Mouse (Mus musculus): ENCODE results near the gene Mta1. TPM values are rescaled to one million over a fixed set of nuclear protein-coding genes. Genes with fewer than 3 reads are reported as not detected.

Gene Mta1
- polyA plus RNA-seq, 1 experiment from 2014 or later, result 18.5 TPM

DNA sequence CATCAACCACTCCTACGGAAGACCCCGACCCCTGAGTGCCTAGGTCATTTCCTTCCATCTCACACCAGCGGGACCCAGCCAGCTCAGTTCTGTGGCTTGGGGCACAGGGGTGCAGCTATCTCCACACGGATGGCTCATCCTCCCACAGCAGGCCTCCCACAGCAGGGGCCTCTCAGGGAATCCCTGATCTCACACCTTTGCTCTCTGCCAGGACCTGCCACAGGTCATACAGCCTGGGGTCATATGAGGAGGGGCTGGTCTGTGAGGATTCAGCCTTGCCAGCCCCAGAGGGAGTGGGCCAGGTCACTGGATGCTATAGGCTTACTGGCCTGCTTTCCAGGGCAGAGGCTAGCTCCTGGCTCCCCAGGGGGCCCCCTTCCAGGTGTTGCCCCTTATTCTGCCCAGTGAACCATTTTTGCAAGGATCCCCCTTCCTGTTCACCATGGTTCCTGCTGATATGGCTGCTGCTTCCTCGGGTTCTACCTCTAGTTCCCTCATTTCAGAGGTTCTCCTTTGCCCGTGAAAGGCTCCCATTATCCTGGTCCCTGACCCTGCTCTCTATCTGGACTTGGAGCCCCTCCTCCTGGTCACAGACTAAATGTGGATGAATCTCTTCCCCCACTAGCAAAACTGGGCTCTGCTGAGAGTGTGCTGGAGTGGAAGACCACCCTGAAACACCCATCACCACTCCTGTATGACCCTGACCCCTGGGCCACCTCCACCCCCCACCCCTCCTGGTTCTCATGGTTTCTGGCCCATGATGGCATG, 1.6 kb downstream of the Mta1 start:
- Histone ChIP-seq H3K4me1 (peaks cover 28% of the 10 kb centered on the region), H3K27me3 (no peaks in the 10 kb centered on the region), H3K36me3 (peaks cover 21% of the 10 kb centered on the region; the same call in 1 of the 2 replicates), H3K27ac (peak overlapping the region; percentile 20; the same call in 1 of the 2 replicates), H3K9ac (peak overlapping the region; percentile 100), H3K4me3 (peak overlapping the region; percentile 100), H3K9me3 (no peaks in the 10 kb centered on the region), H3K4me2 (replicated peaks) (peak overlapping the region; percentile 95)
- 33% methylated on average over 6 of the region's 6 CpGs for WGBS
- no peak for ATAC-seq (ENCODE audit: insufficient number of reproducible peaks, insufficient read depth, low FRiP score, low TSS enrichment)

DNA sequence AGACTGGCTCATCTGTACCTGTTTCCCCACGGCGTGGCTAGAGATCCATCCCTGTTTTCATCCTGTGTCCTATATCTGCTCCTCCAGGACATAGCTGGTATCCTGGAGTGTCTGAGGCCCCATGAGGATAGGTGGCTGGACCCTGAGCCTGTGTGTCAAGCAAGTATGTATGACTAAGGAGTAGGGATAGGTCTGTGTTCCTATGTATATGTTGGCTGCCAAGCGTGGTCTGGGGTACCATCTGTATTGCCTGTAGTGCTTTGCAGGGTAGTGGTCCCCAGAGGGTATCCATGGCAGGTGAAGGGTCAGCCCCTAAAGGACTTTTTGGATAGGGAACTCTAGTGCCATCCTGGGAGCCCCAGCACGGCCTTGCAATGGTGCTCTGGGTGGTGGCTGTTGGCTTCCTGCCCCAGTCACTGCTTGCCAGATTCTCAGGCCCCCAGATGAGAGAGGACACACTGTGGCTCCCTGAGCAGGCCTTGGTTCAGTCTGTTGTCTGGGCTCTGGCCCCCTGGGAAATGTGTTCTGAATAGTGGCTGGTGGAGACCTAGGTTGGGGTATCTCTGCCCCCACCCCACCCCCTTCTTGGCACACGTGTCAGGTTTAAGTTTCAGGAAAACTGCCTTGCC, 2.5 kb downstream of the Mta1 start:
- peaks cover 25% of the 10 kb centered on the region for H3K36me3 ChIP-seq
- 78% methylated on average over 5 of the region's 5 CpGs for WGBS
- no peaks in the 10 kb centered on the region for H3K27me3 ChIP-seq
- no peak overlapping the region for H3K27ac ChIP-seq
- no peak for ATAC-seq (ENCODE audit: insufficient number of reproducible peaks, insufficient read depth, low FRiP score, low TSS enrichment)
- peaks cover 28% of the 10 kb centered on the region for H3K4me1 ChIP-seq
- 0 out of 2 replicates have a peak overlapping the region, but pooled peaks have one; percentile 100 for H3K9ac ChIP-seq
- H3K4me3 ChIP-seq, result peak overlapping the region; percentile 100; the same call in 1 of the 2 replicates
- H3K4me2 ChIP-seq (replicated peaks), result peak overlapping the region; percentile 95
- H3K9me3 ChIP-seq, result no peaks in the 10 kb centered on the region

DNA sequence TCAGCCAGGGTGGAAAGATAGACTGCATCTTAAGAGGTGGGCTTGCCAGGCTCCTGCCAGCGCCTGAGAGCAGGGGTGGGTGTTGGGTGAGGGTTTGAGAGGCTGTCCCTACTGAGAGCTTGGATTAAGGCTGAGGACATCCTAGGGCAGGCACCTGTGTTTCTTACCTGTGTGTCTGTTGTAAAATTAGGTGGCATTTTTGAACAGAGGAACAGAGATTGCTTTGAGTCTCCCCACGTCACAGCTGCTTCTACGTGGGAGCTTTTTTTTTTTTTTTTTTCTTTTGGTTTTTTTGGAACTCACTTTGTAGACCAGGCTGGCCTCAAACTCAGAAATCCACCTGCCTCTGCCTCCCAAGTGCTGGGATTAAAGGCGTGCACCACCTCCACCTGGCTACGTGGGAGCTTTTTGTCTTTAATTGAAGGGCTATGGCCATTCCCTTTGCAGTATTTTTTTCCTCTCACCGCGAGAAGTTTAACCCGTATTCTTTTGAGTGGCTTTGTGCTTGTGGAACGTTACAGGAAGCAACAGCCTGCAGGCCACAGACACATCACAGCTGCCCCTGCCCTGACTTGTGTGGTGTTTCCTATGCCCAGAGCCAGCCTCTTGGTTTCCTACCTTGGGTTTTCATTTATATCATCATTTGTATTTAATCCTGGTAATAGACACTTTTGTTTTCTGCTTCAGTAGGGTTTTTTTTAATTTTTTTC, 3.3 kb downstream of the Mta1 start:
- H3K27ac ChIP-seq, result no peak overlapping the region
- no peak overlapping the region for H3K4me3 ChIP-seq
- no peak overlapping the region for H3K9ac ChIP-seq
- 86% methylated on average over 9 of the region's 9 CpGs for WGBS
- H3K4me1 ChIP-seq, result peaks cover 28% of the 10 kb centered on the region
- no peaks in the 10 kb centered on the region for H3K9me3 ChIP-seq
- H3K4me2 ChIP-seq (replicated peaks), result no peak overlapping the region
- H3K27me3 ChIP-seq, result no peaks in the 10 kb centered on the region
- ATAC-seq (ENCODE audit: insufficient number of reproducible peaks, insufficient read depth, low FRiP score, low TSS enrichment), result no peak
- peaks cover 28% of the 10 kb centered on the region for H3K36me3 ChIP-seq

DNA sequence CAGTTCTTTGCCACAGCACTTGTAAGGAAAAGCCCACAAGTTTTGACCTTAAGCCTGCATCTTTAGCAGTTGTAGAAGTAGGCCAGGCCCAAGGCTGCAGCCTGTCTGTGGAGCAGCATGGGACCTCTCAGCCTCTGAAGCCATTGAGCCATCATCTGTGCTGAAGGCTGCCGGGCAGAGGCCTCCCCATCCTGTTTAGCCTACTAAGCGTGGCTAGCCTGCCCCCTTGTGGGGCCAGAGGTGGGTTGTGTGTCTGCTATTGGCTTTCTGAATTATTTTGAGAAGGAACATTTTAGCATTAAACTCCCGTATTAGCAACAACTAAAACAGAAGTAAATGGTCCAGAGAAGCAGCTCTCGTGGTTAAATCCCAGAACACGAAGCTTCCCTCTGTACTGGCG, 4.4 kb downstream of the Mta1 start:
- Histone ChIP-seq H3K9ac (no peak overlapping the region), H3K4me2 (replicated peaks) (no peak overlapping the region; the same call in 1 of the 2 replicates), H3K36me3 (peaks cover 28% of the 10 kb centered on the region), H3K4me3 (no peak overlapping the region), H3K4me1 (peaks cover 23% of the 10 kb centered on the region), H3K9me3 (no peaks in the 10 kb centered on the region), H3K27ac (no peak overlapping the region), H3K27me3 (no peaks in the 10 kb centered on the region)
- ATAC-seq (ENCODE audit: insufficient number of reproducible peaks, insufficient read depth, low FRiP score, low TSS enrichment), result no peak
- WGBS, result 66% methylated on average over 6 of the region's 6 CpGs

DNA sequence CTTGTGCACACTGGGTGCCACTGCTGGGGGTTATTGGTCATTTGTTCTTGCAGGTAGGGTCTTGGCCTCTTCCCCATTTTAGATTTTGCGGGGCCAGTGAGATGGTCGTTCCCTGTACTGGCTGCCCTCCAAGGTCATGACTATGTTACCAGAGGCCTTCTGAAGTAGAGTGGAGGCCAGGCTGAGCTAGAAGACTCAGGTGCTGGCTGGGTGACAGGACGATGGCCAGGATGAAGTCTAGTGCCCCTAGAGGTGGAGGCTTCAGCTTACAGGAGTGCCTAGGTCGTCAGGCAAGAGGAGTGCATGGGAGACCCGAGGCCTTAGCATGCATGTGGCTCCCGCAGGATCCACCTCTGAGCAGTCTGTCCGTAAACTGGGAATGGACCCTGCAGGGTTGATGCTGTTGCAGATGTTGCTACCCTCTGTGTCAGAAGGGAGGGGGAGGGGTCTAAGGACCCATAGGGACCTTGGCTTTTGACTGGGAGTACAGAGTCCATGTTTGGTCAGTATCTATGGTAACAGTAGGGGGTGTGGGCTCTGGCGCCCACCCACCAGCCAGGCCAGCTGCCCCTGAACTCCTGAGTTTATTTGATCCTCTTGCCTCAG, 5.9 kb downstream of the Mta1 start:
- 83% methylated on average over 8 of the region's 8 CpGs for WGBS
- Histone ChIP-seq H3K9me3 (no peaks in the 10 kb centered on the region), H3K27me3 (no peaks in the 10 kb centered on the region), H3K9ac (no peak overlapping the region), H3K4me2 (replicated peaks) (no peak overlapping the region), H3K36me3 (peaks cover 28% of the 10 kb centered on the region), H3K27ac (no peak overlapping the region), H3K4me3 (no peak overlapping the region), H3K4me1 (peaks cover 18% of the 10 kb centered on the region)
- peak; percentile 7; the same call in 1 of the 2 replicates for ATAC-seq (ENCODE audit: insufficient number of reproducible peaks, insufficient read depth, low FRiP score, low TSS enrichment)

DNA sequence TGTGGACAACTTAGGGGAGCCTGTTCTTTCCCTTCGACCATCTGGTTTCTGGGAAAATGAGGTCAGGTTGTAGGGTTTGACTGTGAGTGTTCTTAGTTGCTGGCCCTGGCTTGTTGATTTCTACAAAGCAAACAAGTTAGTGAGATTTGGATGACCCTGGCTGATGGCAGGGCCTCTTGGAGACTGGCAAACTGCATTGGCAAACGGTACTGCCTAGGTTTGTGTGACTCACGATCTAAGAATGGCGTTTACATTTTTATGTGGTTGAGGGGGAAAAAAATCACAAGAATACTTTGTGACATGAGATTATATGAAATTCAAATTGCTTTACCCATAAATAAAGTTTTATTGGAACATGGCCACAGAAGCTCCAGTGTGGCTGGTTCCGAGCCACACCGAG, 8.3 kb downstream of the Mta1 start:
- no peaks in the 10 kb centered on the region for H3K27me3 ChIP-seq
- H3K4me2 ChIP-seq (replicated peaks), result no peak overlapping the region
- 87% methylated on average over 6 of the region's 6 CpGs for WGBS
- H3K4me1 ChIP-seq, result peaks cover 6% of the 10 kb centered on the region; the same call in 1 of the 2 replicates
- H3K27ac ChIP-seq, result no peak overlapping the region
- H3K9me3 ChIP-seq, result no peaks in the 10 kb centered on the region
- no peak overlapping the region for H3K9ac ChIP-seq
- H3K36me3 ChIP-seq, result peaks cover 17% of the 10 kb centered on the region
- no peak for ATAC-seq (ENCODE audit: insufficient number of reproducible peaks, insufficient read depth, low FRiP score, low TSS enrichment)
- no peak overlapping the region for H3K4me3 ChIP-seq

DNA sequence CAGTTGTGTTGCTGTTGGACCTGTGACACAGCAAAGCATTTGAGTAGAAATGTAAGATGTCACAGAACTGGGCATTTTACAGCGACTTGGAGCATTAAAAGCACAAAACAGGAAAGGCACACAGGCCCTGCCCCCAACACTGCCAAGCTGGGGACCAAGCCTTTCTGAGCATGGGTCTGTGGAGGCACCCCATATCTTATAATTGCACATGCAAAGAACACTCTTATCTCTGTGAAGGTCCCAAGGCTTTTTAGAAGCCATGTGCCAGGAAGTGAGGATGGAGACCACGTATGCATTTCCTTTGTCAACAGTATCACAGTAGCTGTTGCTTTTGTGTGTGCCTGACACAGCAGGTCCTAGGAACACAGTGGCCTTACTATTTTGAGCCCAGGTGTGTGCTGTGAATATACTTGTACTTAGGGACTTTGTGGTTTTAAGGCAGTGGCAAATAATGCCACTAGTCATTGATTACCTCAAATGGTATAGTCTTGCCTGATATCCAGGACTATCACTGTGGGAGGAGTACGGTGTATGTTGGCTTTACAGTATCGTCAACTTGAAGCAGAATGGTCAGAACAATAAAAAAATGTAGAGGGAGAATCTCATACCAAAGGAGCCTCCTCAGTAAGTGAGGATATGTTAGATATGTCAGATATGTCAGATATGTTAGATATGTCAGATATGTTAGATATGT, 9.5 kb downstream of the Mta1 start:
- H3K4me3 ChIP-seq, result no peak overlapping the region
- no peaks in the 10 kb centered on the region for H3K27me3 ChIP-seq
- H3K36me3 ChIP-seq, result peaks cover 23% of the 10 kb centered on the region
- 88% methylated on average over 4 of the region's 4 CpGs for WGBS
- peaks cover 6% of the 10 kb centered on the region; the same call in 1 of the 2 replicates for H3K4me1 ChIP-seq
- no peak overlapping the region for H3K9ac ChIP-seq
- no peak for ATAC-seq (ENCODE audit: insufficient number of reproducible peaks, insufficient read depth, low FRiP score, low TSS enrichment)
- H3K27ac ChIP-seq, result no peak overlapping the region
- H3K9me3 ChIP-seq, result no peaks in the 10 kb centered on the region
- H3K4me2 ChIP-seq (replicated peaks), result no peak overlapping the region

DNA sequence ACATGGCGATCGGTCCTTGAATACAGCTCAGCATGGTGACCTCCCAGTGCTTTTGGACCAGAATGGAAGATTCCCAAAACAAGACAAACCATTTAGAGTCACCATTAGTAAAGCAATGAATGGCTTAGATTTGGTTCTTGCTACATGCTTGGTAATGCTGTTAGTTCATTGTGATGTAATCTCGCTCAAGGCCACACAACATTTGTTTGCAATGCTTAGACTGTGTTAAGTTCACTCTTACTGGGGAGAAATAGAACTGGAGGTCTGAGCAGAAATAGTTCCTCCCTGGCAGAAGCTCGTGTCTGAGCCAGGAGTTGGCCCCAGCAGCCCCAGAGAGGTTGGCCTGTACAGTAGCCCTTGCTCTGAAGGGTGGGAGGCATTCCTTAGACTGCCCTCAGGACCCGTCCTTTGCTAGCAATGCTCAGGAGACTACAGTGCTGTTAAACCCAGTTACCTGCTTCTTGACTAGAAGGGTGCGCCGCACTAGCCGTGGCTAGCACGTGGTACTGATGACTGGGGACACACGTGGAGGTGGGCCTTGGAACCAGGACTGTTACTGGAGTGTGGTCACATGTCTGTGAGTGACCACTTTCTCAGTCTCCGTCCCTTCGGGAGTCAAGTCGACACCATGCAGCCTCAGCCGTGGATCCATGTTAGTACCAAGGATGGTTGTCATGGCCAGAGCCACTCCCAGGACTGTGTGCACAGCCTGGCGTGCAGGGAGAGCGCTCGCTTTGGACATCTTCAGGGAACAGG, 10.6 kb downstream of the Mta1 start:
- WGBS, result 86% methylated on average over 17 of the region's 17 CpGs
- no peak for ATAC-seq (ENCODE audit: insufficient number of reproducible peaks, insufficient read depth, low FRiP score, low TSS enrichment)
- Histone ChIP-seq H3K4me1 (peaks cover 6% of the 10 kb centered on the region; the same call in 1 of the 2 replicates), H3K4me2 (replicated peaks) (no peak overlapping the region), H3K9ac (no peak overlapping the region), H3K27me3 (no peaks in the 10 kb centered on the region), H3K9me3 (no peaks in the 10 kb centered on the region), H3K36me3 (peaks cover 33% of the 10 kb centered on the region), H3K27ac (no peak overlapping the region), H3K4me3 (no peak overlapping the region)

DNA sequence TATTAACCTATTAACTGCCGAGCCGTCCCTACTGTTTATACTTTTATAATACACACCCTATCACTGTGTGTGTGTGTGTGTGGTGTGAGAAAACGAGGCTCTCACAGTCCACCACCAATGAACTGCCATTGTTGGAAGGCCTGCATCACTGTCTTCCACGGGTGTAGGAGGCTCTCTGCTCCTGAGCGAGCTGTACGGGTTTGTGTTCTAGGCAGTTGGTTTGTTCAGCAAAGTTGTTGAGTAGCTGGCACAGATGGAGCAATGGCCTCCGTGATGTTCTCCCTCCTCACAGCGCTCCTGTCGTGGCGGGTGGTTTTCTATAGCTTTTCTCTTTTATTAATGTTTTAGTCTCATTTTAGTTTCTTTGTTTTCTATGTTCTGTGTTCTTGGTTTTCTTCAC, 11.7 kb downstream of the Mta1 start:
- Histone ChIP-seq H3K27me3 (no peaks in the 10 kb centered on the region), H3K36me3 (peaks cover 34% of the 10 kb centered on the region)
- no peak for ATAC-seq (ENCODE audit: insufficient number of reproducible peaks, insufficient read depth, low FRiP score, low TSS enrichment)

DNA sequence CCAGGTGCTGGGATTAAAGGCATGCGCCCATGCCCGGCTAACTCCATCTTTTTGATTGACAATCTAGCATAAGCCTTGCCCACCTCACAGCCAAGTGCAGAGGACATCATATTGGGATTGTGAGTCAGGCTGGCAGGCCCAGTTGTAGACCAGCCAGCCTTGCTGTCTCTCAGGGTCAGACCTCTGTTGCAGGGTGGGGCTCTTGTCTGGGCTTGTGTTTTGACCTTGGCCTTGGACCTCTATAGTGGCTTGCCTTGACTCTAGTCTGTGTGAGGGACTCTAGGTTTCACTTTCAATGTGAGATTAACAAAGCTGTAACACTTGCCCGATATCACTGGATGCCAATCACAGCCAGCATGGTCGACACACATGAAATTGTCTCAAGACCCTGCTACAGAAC, 16.1 kb downstream of the Mta1 start:
- no peaks in the 10 kb centered on the region for H3K27me3 ChIP-seq
- no peak for ATAC-seq (ENCODE audit: insufficient number of reproducible peaks, insufficient read depth, low FRiP score, low TSS enrichment)
- H3K4me1 ChIP-seq, result peaks cover 4% of the 10 kb centered on the region; the same call in 1 of the 2 replicates
- peaks cover 62% of the 10 kb centered on the region for H3K36me3 ChIP-seq
- no peak overlapping the region for H3K9ac ChIP-seq
- WGBS, result 83% methylated on average over 4 of the region's 4 CpGs
- H3K27ac ChIP-seq, result no peak overlapping the region
- no peak overlapping the region for H3K4me2 ChIP-seq (replicated peaks)
- no peak overlapping the region for H3K4me3 ChIP-seq
- no peaks in the 10 kb centered on the region for H3K9me3 ChIP-seq

More for the DNA sequence above, 11.7 kb downstream of the Mta1 start:
- Histone ChIP-seq H3K4me2 (replicated peaks) (no peak overlapping the region), H3K9me3 (no peaks in the 10 kb centered on the region), H3K4me3 (no peak overlapping the region), H3K27ac (no peak overlapping the region), H3K9ac (no peak overlapping the region), H3K4me1 (peaks cover 6% of the 10 kb centered on the region; the same call in 1 of the 2 replicates)
- 93% methylated on average over 10 of the region's 10 CpGs for WGBS

Data from embryonic facial prominence, embryonic 12.5 days (tissue).